Mouse (Mus musculus) regulatory T cell (primary cell): ENCODE measurements around the gene Myo1c.

Source experiments
- in situ Hi-C: fragments of 300-600 bp; cut with MboI, MseI; formaldehyde crosslinking; loops from one replicate; pipeline ENCODE4 v1.15.1; 2025; ENCODE audit warnings: high pct_unique_total_duplicates

Myo1c gene

DNA sequence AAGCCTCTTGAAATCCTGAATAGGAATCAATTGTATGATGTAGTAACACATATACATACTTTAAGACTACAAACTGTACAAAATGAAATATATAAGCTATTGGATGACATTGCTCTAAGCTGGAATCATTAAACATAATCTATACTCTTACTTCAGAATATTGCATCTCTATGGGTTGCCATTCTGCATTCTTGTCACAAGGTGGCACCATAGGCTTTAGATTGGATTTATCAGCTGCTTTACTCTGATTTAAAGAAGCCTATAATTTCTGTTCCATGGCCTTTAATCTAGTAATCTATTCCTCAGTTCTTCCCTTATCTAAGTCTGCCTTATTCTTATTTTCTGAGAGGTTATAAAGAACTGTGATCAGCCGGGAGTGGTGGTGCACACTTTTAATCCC, 63.6 kb downstream of the Myo1c start:
- in situ Hi-C loops = loop anchor here (5.0 to 10.0 kb wide), 2 partner anchors 53 to 191 kb away; no protein-coding TSS in a partner anchor

DNA sequence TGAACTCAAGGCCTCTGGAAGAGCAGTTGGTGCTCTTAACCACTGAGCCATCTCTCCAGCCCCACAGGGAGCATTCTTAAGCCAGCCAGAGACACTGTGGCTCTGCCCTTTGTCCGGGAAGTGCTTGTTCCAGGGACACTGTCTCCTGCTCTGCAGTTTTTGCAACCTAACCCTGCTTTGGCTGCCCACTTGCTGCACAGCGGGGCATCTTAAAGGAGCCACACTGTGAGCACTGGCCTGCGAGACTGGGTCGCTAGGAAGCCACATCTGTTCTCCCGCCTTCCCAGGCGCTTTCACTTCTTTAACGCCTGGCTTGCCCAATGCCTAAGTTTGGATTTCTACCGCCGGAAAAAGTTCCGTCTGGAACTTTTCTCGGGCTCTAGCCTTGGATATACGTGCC, 65.3 kb downstream of the Myo1c start:
- in situ Hi-C loops = loop anchor here (10.0 kb wide), 1 partner anchor 189 kb away; no protein-coding TSS in a partner anchor

DNA sequence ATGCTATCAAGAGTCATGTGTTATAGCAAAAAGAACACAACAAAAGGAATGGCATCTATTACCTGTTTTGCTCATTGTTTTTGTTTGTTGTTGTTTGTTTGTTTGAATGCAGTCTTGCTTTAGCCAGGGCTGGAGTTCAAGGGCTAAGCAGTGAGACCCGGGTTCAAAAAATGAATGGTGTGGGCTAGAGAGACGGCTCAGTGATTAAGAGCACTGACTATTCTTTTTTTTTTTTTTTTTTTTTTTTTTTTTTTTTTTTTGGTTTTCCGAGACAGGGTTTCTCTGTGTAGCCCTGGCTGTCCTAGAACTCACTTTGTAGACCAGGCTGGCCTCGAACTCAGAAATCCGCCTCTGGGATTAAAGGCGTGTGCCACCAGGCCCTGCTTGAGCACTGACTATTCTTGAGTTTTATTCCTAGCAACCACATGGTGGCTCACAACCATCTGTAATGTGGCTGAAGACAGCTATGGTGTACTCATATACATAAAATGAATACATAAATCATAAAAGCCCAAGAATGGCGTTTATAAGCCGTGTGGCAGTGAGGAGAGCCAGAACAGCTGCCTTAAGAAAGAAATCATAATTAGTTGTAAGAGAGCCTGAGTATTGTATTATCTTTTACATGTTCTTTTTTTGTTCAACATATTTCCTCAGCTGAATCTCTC, 66.5 kb downstream of the Myo1c start:
- in situ Hi-C loops = loop anchor here (10.0 kb wide), 1 partner anchor 188 kb away; no protein-coding TSS in a partner anchor

DNA sequence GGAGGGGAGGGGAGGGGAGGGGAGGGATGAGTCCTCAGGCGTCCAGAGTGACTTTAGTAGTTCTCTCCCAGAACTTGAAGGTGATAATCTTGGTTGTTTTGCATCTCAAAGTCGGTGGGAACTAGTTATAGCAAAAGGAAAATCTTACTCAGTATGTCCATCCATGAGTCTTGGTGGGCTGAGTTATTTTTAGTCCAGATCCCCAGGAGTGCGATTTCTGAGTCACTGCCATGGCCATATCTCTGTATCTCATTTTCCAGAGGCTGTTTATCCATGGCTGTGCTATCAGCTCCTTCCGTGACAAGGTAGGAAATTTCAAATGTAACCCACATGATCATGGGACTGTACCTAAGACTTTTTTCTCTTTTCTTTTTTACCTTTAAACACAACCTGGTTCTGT, 72.0 kb downstream of the Myo1c start:
- in situ Hi-C loops = no loop called here
